Mouse (Mus musculus): ENCODE data around the gene Zfp61.

Gene Zfp61

GRCm38 (mm10) chr7:24260000-24260312 is 41.1 kb downstream of the Zfp61 start:
- DNase-seq (ENCODE audit: low spot score): no peak

DNA sequence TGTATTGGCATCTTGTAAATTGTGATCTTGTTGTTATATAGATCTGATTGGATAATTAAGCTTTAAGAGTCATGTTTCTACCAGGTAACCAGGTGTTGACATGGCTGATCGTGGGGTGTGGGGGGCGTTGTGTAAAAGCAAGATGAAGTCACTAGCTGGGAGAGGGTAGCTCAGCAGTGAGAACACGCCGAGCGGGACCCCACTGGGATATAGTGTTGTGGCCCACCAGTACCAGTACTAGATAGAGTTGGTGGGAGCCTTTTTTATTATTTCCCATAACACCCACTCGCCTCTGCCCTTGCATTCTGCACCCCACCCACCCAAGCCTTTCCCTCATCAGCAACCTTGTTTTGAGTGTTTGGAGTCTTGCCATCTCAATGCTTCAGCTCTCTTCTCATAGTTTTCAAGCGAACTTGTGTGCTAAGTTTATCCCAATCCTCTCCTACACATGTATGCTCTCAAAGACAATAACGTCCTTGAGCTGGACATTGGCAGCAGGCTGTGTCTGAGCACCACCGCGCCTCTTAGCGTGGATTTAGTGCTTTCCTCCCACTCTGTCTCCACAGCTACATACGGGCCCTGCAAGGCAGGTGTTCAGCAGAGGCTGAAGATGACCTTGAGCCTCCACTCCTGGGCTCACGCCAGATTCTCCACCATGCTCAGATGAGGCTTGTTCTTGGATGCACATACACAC is 41.6 kb downstream of the Zfp61 start:
- peak; percentile 61 for DNase-seq (ENCODE audit: low spot score)

- peak; percentile 81 for DNase-seq (ENCODE audit: low spot score)
Observed at GRCm38 (mm10) chr7:24254633-24255474, 46.2 kb downstream of the Zfp61 start, which contains the start of gene Zfp108. TSS of gene Zfp108 (plus strand) at chr7:24254794.

DNA sequence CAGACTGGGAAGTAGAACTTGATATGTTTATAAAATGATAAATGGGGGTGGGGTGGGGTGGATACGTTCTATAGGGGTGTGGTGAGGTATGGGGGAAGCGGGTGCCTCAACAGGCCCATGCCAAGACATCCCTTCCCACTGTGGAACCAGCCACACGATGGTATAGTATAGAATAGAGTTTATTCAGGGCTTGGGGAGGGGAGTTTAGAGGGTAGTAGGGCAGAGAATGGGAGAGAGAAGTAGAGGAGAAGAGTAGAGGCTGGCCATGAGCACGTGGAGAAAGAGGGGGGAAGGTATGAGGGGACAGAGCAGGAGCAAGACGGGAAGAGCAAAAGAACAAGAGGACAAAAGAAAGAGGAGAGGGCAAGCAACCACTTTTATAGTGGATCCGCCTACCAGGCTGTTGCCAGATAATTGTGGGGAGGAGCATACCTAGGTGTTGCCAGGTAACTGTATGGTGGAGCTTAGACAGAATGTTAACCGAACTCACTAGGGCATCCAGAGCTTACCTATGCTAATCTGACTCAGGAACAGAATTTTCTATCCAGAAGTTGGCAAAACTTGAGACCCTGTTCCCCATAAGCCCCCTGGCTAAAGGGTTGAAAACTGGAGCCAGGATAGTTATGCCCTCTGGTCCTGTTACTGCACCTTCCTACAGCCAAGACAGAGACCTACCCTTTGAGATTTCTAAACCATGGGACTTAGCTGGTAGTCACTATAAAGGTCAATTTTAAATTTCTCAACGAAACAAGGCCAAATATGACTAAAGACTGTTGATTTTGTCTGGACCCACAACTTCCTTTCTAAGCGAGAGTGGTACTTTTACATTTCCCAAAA is 47.0 kb downstream of the Zfp61 start:
- no peak for DNase-seq (ENCODE audit: low spot score)

All from testis, postnatal 14 days (tissue).